Mouse (Mus musculus) cerebellum, postnatal 10 days (tissue): ENCODE measurements around the gene Ptcd3.
"Not testable (repeated sequence)": the region's sequence is repeated elsewhere in the genome, so short reads cannot be mapped to it uniquely, and the experiment has no call there.

Experiments
- DNase-seq, 2 experiments: peaks; one replicate each; pipeline ENCODE4 v3.0.0; 2021; ENCODE audit warnings: mixed read lengths in 2 of 2

The Ptcd3 gene

DNA sequence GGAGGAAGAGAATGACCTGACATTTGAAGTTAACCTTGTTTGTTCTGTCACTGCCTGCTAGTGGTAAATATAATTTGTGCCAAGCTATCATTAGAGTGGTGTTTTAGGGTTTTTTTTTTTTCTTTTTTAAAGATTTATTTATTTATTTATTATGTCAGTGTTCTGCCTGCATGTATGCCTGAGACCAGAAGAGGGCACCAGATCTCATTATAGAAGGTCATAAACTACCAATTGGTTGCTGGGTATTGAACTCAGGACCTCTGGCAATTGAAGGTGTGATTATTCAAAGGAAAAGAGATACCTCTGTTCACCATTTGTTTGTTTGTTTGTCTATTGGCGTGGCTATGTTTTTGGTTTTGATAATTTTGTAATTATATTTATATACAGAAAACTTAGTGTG is 39.7 kb downstream of the Ptcd3 start:
- DNase-seq, result peak; percentile 12 to 31

DNA sequence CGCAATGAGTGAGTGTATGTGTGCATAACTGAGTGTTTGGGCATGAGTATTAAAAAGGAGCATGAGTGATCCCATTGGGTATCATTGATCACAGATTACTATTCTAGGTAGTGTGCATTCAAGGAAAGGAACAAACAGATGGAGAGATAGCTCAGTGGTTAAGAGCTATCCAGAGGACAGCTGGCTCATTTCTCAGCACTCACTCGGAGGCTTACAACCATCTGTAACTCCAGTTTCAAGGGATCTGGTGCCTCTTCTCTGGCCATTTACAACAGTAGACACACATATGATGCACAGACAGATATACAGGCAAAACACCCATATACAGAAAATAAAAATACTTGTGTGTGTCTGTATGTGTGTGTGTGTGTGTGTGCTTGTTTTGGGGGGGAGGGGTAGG is 40.8 kb downstream of the Ptcd3 start:
- no peak for DNase-seq

DNA sequence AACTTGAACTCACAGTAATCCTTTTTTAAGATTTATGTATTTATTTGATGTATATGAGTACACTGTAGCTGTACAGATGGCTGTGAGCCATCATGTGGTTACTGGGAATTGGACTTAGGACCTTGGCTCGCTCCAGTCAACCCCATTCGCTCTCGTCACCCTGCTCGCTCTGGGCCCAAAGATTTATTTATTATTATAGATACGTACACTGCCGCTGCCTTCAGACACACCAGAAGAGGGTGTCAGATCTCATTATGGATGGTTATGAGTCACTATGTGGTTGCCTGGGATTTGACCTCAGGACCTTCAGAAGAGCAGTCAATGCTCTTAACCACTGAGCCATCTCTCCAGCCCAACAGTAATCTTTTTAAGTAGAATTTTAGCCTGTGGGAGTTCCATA is 61.6 kb downstream of the Ptcd3 start:
- DNase-seq, result not testable (repeated sequence)

DNA sequence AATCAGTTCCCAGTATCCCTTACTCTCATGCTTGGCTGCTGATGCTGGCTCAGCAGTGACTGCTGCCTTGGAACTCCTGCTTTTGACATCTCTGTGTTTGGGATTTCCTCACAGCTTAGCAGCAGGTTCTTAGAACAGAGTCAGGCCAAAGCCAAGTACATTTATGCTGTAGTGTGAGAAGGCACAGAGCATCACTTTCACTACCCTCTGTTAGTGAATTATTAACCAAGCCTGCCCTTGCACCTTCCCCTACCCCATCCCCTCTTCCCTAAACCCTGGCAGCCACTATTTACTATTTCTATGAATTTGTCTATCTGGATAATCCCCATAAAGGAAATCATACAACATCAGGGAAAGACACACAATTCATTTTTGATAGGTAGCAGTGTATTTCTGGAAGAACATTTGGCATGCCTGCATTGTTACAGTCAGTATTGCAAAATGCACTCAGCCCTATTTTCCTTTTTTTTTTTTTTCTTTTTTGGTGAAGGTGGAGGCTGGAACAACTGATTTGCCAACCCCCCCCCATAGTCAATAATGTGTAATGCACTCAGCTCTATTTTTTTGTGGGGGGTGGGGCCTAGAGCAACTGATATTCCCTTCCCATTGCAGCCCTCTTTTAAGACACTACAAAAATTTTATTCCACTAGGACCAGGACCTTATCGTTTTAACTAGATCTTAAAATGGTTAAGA is 67.8 kb downstream of the Ptcd3 start:
- no peak for DNase-seq

DNA sequence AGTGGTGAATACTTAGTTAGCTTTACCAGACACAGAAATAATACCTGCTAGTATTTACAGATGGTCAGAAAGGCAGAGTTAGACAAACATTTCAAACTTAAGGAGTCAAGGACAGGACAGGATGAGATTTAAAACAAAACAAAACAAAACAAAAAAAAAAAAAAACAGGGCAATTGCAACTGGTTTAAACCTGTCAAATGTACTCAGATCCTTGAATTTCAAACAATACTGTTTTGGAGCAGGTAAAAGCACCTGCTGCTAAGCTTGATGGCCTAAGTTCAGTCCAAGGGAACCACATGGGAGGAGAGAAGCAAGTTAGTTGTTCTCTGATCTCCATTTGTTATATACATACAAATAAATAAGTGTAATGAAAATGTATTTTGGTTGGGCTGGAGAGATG is 68.7 kb downstream of the Ptcd3 start:
- DNase-seq, result no peak

DNA sequence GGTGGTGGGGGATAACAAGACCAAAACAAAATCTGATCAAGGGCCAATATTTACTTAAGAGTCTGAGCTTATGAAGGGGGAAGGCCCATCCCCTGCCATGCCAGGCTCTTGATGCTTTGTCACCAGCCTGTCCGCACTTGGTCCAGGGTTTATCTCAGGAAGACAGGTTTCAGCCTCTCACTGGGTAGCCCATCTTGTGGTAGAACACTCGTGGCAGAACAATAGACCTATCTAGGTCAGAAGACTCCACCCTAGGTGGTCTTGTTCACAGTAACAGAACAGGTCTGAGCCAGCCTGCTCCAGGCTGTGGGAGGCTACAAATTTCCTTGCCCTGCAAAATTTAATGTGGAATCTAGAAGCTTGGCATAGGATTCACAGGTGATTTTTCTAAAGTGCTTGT is 71.7 kb downstream of the Ptcd3 start:
- no peak for DNase-seq

DNA sequence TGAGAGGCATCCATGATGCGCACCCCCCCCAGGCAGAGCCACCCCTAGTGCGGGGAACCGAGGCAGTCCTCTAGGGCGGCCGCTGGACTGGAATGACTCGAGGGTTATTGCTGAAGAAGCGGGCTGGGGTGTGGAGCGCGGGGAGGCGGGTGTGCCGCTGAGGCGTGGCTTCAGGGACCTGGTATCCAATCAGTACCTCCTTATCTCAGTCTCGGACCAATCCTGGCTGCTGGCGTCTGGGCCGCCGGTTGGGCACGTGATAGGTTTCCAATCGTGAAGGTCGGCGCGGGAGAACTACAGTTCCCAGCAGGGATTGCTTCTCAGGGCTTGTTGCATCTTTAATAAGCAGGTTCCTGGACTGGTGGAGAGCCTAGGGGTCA is 77.0 kb downstream of the Ptcd3 start:
- DNase-seq, result peak; percentile 96 to 97

DNA sequence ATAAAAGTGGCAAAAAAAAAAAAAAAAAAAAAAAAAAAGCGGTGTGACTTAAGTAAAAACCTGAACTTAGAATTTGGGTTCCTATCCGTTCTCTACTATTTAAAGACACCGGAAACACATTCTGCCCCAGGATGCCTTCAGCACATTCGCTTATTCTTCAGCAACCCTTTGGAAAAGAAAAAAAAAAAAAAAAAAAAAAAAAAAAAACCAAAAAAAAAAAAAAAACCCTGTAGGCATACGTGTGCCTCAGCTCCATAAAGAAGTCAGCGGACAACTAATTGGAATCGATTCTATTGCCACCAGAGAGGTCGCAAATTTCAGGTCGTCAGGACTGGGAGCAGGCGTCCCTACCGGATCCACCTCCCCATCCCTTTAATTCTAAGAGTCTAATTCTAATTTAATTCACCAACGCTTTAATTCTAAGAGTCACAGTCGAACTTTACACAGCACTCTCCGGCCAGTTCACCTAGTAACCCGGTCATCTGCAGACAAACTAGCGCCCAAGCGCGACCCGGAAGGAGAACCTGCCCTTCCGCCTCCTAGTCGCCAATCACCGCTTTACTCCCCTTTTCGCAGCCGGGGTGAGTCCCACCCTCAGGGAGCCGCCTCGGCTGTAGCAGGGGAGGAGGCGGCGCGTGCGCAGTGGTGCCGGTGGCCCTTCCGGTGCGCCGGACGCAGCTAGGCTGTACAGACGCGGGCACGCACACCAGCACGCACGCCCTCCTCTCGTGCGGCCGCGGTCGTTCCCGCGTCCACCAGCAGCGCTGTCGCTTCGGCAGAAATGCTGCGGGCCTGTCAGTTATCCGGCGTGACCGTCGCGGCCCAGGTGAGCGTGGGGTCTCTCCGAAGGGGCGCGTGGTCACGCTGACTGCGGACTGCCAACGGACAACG is 77.6 kb downstream of the Ptcd3 start, which contains the start of gene Immt:
TSS of gene Immt (plus strand) at position 642 of the 891 bp plus-strand sequence.
- peak; percentile 98 to 99 for DNase-seq
